Mouse (Mus musculus): ENCODE results near the gene Dnah11.

- TF ChIP-seq ZC3H11A (IDR thresholded peaks at IDR 0.05; ENCODE audit: low read depth, low read length) (no peak), CHD2 (IDR thresholded peaks at IDR 0.05; ENCODE audit: low read length) (no peak), CTCF (IDR thresholded peaks at IDR 0.05 in 2 of 3, conservative IDR thresholded peaks at IDR 0.05 in 1 of 3; ENCODE audit: control insufficient read depth in 1 of 3, insufficient read depth in 1 of 3, low read depth in 2 of 3, low read length in 3 of 3, poor library complexity in 1 of 3, severe bottlenecking in 1 of 3) (no peak), POLR2A (IDR thresholded peaks at IDR 0.05; ENCODE audit: control insufficient read depth in 1 of 2, insufficient read depth in 1 of 2, low read depth in 1 of 2, low read length in 2 of 2, poor library complexity in 1 of 2) (no peak), NELFE (IDR thresholded peaks at IDR 0.05; ENCODE audit: low read depth, low read length) (no peak), TAL1 (IDR thresholded peaks at IDR 0.05; ENCODE audit: low read length) (no peak), POLR2AphosphoS2 (IDR thresholded peaks at IDR 0.05; ENCODE audit: low read length) (no peak), MAX (IDR thresholded peaks at IDR 0.05; ENCODE audit: low read length) (no peak), ELF1 (IDR thresholded peaks at IDR 0.05; ENCODE audit: low read depth, low read length) (no peak), SMC3 (IDR thresholded peaks at IDR 0.05; ENCODE audit: low read depth, low read length) (no peak), HCFC1 (IDR thresholded peaks at IDR 0.05; ENCODE audit: low read depth, low read length) (no peak), USF1 (IDR thresholded peaks at IDR 0.05; ENCODE audit: low read depth, low read length) (no peak), JUND (IDR thresholded peaks at IDR 0.05; ENCODE audit: low read depth, low read length) (no peak), ZNF384 (IDR thresholded peaks at IDR 0.05; ENCODE audit: low read depth, low read length) (no peak)
Measured at GRCm38 (mm10) chr12:118045381-118045780, 153.5 kb downstream of the Dnah11 start.
